Mouse (Mus musculus) testis, postnatal 10 days (tissue): ENCODE measurements at regions not wholly inside any gene's neighbourhood (a gene's known extent, or its start where the extent isn't known, plus 50 kb on each side); places are given as distances from the start of the nearest gene placed in this dataset.

Experiments used
- DNase-seq: peaks from one replicate; pipeline ENCODE4 v3.0.0; 2021; ENCODE audit warnings: low spot score

DNA sequence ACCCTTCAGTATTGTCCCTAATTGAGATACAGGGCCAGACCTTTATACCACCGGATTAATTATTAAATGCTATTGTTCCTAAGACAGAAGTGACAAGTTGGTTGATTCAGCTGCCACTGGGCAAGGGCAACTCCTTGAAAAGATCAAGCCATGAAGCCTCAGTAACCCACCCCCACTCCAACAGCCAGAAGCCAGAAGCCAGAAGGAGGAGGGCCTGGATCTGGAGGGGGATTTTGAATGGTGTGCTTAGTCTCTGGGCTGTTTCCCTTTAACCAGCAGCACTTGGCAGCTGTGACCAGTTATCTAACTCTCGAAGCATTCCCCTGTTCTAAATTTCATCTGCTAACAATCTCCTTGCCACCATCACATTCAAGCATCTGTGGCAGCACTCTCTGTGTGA lies 129.1 kb upstream of the Smarca2 start:
- DNase-seq, result no peak

DNA sequence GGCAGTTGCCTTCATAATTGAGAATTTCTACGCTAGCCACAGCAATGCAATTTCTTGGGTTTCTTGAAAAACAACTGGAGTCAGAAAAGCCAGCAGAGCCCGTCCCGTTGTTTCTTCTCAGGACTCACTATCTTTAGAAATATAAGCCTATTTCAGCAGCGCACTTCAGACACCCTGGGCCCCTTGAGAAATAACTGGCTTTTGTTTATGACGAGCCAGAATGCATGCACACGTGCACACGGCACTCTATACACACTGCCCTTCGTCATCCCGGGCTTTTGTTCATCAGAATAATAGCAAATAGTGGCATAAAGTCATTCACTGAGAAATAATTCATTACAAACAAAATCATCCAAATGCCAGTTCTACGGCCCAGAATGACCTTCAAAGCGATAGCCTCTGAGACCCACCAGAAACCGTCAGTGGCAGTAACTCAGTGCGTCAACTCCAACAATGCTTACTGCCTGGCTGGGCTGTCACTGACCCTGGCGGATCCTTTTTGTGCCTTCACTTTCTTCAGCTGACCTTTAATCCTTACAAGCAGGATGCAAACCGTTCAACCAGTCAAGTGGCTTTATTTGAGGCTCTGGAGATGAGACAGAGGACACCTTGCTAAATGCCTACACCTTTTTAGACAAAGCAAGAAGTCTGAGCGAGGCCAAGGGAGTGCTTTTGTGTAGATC lies 126.7 kb upstream of the Smarca2 start:
- no peak for DNase-seq

DNA sequence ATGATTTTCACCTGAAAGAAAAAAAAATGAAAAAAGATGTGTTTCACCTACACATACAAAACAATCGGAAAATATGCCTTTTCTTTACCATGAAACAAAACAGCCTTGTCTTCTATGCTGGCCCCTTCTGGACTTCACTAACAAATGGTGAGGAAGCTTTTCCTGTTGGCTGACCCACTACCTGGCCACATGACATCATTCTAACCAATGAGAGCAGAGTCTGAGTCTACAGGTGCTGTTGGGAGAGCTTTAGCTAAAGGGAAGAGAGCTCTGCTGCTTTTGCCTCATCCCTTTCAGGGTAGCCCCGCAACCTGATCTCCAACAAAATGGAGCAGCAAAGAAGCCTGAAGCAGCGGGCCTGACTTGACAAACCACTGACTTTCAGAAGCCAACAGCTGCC lies 120.5 kb upstream of the Smarca2 start:
- no peak for DNase-seq

DNA sequence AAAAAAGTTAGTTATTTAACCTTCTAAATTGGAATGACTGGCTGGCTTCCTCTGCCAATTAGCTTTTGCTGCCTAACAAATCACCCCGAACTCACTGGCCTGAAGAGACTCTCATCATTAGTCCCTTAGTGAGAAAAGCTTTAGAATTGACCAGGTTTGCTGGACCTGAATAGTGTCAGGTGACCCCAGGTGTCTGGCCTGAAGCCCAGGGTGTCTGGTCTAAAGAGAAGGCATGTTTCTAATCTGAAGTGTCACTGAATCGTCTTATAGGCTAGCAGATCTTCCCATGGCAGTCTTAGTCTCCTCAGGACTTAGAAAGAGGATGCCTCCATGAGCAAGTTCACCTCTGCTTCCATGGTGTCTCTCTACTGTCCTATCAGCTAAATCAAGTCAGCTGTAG lies 112.0 kb upstream of the Smarca2 start:
- DNase-seq, result no peak

DNA sequence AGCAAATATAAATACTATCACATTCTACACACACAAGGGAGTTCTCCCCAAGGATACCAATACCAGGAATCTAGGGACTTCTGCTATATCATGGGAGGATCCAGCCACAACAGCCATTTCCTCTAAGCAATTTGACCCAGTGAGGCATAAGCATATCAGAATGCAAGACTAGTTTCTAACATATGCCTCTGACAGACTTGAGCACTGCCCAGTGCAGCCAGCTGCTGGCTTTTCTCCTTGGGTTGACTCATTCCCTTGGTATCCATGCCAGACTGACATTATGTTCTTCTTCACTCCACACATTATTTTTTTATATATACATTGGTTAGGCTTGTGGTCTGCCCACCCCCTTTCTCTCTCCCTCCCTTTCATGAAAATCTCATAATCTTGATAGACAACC lies 103.8 kb upstream of the Smarca2 start:
- no peak for DNase-seq

DNA sequence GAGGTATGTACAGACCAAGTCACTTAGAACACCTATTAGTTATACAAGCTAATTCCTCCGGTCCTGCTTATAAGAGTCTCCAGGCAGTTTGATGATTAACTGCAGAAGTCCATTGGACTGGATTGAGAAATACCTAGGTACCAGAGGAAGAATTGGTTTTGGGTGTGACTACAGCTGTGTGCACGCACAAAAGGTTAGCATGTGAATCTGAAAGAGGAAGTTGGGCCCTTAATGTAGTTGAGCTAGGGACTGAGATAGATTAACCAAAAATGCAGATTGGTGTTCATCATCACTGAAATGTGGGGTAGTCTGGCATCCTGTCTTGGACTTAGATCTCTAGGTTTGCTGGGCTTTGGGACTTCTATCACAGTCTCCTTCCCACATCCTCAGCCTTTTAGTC lies 100.8 kb upstream of the Smarca2 start:
- DNase-seq, result no peak

DNA sequence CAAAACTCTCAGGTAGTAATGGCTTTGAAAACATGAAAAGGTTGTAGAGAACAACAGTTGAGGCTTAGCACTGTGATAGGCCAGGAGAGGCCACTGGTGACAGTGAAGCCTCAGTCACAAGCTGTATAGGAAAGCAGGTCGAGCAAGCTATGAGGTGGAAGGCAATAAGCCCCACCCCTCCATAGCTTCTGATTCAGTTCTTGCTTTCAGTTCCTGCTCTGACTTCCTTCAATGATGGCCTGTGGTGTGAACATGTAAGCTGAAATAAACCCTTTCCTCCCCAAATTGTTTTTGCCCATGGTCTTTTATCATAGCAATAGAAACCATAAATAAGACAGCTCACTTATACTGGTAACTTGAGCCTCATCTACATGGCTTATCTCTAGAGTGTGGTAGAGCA lies 98.0 kb upstream of the Smarca2 start:
- no peak for DNase-seq

DNA sequence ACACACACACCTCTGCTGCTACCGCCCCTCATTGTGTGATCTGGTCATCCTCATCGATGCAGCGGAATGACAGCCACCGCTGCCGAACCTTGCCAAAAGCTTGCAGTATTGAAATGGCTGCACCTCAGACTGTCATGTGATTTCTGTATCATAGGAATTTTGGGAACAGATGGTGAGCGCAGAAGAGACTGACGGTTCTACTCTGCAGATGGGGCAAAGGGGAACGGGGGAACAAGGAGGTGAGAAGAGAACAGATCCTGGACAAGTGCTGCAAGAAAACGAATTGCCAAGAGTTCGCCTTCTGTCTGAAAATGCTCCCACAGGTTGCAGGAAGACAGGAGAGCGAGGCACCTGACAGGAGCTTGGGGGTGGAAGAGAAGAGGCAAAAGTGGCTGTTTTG lies 96.9 kb upstream of the Smarca2 start:
- DNase-seq, result no peak

DNA sequence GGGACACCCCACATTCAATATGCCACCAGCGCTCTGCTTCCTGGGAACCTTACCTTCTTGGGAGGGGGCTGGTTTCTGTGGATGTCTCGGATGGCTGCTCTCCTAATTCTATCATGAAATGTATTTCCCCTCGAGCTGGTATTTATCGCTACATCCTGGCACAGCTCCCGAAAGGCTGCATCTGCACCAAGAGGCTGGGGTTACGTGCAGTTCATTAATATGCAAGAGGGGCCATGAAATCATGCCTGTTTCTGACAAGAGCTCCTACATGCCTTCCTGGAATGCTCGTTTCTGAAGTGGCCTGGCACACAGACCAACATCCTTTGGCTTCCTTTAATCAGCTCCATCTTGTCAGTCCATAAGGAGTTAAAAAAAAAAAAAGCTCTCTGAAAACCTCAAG lies 96.2 kb upstream of the Smarca2 start:
- no peak for DNase-seq

DNA sequence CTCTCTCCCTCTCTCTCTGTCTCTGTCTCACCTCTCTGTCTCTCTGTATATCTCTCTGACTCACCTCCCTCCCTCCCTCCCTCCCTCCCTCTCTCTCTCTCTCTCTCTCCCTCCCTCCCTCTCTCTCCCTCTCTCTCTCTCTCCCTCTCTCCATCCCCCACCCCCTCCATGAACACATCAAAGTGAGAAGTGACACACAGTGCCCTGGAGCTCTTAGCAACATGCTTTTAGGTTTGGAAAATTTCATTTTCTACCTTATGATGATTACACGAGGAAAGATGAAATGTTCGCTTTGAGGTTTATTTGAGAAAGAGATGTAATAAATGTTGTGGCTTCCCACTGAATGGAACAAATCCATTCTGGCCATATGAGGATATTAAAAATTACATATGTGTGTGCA lies 95.6 kb upstream of the Smarca2 start:
- no peak for DNase-seq

DNA sequence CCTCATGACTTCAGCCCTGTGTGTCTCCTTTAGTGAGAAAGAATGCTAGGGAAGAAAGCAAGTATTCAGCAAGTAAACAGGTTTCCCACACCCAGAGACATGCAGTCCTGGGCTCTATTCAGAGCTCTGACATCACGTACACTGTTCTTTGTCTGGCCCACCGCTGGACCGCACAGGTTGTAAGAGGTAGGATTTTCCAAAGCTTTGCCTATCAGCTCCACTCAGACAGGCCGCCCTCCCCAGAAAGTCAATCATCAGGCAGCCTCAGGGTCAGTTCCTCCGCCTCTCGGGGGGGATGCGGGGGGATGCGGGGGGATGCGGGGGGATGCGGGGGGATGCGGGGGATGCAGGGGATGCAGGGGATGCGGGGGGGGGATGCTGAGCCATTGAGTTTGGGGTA lies 94.7 kb upstream of the Smarca2 start:
- DNase-seq, result no peak

DNA sequence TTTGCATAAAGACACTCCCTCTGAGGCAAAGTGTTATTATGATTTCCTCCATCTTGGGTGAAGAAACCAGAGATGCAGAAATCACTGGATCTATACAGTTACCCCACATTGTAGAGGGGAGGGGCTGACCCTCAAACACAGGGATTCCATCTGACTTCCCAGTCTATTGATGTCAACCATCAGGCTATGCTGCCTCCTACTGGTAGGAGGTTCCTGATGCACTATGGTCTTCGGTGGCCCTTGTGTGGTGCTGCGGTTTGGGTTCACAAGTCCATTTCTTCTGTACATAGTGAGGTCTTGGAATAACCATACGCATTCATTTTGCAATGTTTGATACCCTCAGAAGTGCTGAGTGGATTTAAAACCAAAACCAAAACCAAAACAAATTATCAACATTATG lies 94.0 kb upstream of the Smarca2 start:
- DNase-seq, result no peak

DNA sequence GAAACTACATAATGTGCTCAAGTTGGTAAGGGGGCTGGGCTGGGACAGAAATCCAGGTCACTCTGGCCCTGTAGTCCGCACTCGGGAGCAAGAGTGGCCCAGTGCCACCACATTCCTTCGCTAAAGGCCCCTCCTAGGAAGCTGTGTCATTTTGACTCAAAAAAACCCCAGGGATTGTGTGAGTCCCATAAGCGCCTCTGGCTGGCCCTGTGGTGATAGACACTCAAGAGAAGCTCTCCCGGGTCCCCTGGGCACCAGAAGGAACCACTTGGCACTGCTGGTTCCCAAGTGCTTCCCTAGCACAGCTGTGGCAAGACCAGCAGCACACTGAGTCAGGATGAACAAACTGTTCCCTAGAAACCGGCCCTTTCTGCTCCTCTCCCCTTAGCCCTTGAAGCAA lies 93.1 kb upstream of the Smarca2 start:
- no peak for DNase-seq

DNA sequence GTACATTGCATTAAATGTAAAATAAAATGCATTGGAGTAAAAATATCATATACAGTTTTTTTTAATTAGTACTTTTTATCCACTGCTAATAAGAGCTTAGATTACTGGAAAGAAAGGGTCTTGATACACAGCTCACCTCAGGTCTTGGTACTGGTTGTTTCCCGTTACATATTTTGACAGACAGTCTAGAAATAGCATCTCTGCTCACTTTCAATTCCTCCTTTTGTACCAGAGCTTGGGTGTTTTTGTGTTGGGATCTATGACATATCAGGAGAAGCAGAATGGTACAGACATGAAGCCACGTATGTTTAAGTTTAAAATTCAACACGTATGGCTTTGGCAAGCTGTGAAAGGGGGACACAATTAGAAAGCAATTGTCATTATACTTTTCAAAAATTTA lies 80.3 kb upstream of the Smarca2 start:
- DNase-seq, result no peak

DNA sequence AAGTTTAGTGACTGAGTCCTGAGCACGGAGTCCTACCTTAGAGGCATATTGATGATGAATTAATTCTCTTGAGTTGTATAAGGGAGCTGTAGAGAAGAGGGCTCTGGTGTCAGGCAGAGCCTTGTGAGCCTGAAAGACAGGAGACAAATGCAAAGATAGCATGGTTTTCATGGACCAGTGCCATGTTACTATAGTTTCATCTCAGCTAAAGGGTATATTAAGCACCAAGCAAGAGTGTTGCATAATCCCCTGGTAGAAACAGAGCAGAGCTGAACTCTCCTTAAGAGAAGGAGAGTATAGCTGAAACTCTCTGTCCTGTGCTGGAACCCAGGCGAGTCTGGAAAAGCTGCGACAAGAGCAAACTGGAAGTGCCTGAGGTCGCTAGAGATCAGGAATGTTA lies 73.5 kb upstream of the Smarca2 start:
- no peak for DNase-seq

DNA sequence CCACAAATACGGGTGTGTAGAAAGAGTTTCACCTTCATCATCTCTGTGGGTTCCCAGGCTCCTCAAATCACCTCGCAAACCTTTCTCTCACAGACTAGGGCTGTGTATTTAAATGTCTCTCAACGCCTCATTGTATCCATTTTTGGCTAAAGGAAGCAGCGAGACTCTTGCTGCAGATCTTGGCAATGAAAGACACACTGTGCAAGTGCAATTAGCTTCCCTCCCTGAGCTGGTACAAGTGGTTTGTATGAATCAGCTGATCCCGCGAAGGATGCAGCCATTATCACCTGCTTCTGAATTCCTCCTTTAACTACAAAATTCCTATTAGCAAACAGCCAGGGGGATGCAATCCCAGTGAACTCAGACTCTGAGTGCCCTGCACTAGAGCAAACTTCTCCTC lies 72.3 kb upstream of the Smarca2 start:
- no peak for DNase-seq

DNA sequence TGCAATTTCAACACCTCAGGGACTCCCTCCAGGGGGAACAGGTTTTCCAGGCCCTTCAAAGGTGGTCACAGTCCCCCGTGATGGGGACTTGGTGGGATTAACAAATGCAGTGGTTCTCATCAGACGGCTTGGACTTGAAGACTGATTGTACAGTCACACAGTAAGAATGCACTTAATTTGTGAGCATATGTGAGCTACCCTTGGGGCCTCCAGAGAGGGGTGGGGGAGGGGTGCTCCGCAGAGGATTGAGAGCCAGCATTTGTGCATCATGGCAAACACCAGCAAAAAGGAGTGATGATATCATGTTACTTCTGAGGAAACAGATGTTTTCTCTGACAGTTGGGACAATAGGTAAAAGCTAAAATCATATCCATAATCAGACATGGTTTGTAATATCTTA lies 59.2 kb upstream of the Smarca2 start:
- DNase-seq, result no peak

DNA sequence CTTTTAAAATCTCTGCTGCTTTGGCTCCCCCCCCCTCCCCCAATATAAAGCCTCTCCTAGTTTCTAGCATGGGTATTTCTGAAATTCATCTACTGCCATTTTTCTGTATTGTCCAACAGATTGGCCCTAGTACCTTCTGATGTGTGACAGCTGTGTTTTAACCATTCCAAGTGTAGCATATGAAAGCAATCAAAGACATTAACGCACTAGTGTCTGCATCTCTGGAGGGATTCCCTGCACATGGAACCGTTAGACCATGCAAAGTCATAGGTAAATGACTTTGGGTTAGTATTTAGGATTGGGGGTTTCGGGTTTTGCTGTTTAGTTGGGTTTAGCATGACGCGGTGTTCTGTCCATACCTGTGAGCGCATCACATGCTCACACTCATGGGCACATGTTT lies 57.3 kb upstream of the Smarca2 start:
- no peak for DNase-seq

DNA sequence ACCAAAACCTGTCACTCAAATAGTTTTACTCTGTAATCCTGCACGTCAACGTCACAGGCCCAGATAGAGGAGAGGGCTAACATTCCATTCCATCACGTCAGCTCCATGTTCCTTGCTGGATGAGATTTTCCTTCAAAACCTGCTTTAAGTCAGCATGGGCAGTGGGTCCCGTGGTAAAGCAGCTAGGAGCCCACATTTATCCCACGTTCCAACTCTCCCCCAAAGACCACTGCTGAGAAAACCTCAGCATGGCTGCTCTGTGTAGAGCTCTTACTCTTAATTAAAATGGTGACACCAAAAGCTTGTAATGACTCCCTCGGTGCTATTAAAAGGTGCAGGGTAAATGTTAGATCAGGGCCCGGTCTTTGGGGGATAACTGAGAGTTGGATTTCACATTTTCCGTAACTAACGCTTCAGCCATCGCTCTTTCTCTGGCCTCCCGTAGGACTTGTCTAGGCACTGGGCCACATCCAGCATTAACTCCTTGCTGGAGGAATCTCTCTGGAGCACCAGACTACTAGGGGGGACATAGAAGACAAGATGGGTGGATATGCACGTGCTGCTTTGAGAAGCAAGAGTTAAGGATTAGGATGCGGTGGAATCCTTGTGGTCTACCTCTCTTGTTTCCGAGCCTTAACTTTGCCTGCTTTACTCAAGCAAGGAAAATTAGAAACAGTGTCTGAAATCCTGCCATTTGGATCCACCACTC lies 56.1 kb upstream of the Smarca2 start:
- DNase-seq, result no peak

DNA sequence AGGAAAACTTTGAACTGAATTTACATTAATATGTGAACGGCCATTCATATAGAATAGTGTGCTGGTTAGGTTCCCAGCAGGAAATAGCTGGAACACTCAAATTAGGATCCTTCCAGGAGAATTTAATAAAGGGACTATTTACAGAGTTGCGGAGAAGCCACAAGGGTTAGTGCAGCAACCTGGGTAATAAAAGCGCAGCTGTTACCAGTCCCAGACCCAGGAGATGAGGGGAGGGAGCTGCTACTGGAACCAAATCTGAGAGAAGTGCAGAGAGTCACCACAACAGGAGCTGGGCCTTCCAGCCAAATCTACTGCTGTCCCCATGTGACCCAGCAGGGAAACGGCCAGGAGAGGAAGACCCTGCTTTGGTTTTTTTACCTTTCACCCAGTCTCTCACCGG lies 54.6 kb upstream of the Smarca2 start:
- DNase-seq, result no peak
